Mouse (Mus musculus): ENCODE data around the gene Olfr56.
"Not testable (repeated sequence)": the region's sequence is repeated elsewhere in the genome, so short reads cannot be mapped to it uniquely, and the experiment has no call there.

Gene Olfr56

GRCm38 (mm10) chr11:48978240-48978939, at the start of gene Olfr56:
Olfr56 (plus strand) TSS chr11:48978889.
- DNase-seq = not testable (repeated sequence)

- not testable (repeated sequence) for DNase-seq
These were observed 45.3 kb upstream of the Olfr56 start for GRCm38 (mm10) chr11:48933422-48933821.

GRCm38 (mm10) chr11:48933923-48934322, 44.8 kb upstream of the Olfr56 start:
- not testable (repeated sequence) for DNase-seq

GRCm38 (mm10) chr11:48935291-48935690, 43.4 kb upstream of the Olfr56 start:
- not testable (repeated sequence) for DNase-seq

- not testable (repeated sequence) for DNase-seq
These were observed 39.4 kb upstream of the Olfr56 start for GRCm38 (mm10) chr11:48939286-48939685.

- not testable (repeated sequence) for DNase-seq
These were observed 32.6 kb upstream of the Olfr56 start, which contains the start of gene Psme2b for GRCm38 (mm10) chr11:48946090-48946489. Psme2b (minus strand) TSS chr11:48946190.

GRCm38 (mm10) chr11:48974686-48975085, 4.0 kb upstream of the Olfr56 start:
- not testable (repeated sequence) for DNase-seq

- DNase-seq = not testable (repeated sequence)
These were observed 562 bp downstream of the Olfr56 start, which contains the start of gene 9930111J21Rik1 for GRCm38 (mm10) chr11:48979251-48979650. 9930111J21Rik1 (minus strand) TSS chr11:48979398.

GRCm38 (mm10) chr11:48980052-48980451, 1.4 kb downstream of the Olfr56 start:
- DNase-seq = not testable (repeated sequence)

GRCm38 (mm10) chr11:48982848-48983247, 4.2 kb downstream of the Olfr56 start:
- not testable (repeated sequence) for DNase-seq

- DNase-seq = not testable (repeated sequence)
These were observed 9.5 kb downstream of the Olfr56 start for GRCm38 (mm10) chr11:48988219-48988618.

GRCm38 (mm10) chr11:48989981-48990380, 11.3 kb downstream of the Olfr56 start:
- not testable (repeated sequence) for DNase-seq

GRCm38 (mm10) chr11:48991740-48992520, 13.2 kb downstream of the Olfr56 start, which contains the start of gene Gm12185:
Gm12185 (minus strand) TSS chr11:48992226.
- DNase-seq = not testable (repeated sequence)

GRCm38 (mm10) chr11:48993296-48993695, 14.6 kb downstream of the Olfr56 start:
- not testable (repeated sequence) for DNase-seq

- not testable (repeated sequence) for DNase-seq
These were observed 15.3 kb downstream of the Olfr56 start, which contains the start of gene Tgtp1 for GRCm38 (mm10) chr11:48994018-48994417. Tgtp1 (minus strand) TSS chr11:48994172.

GRCm38 (mm10) chr11:49000411-49000810, 21.7 kb downstream of the Olfr56 start:
- DNase-seq = not testable (repeated sequence)

- DNase-seq = not testable (repeated sequence)
These were observed 27.6 kb downstream of the Olfr56 start for GRCm38 (mm10) chr11:49006317-49006716.

GRCm38 (mm10) chr11:49006785-49007184, 28.1 kb downstream of the Olfr56 start:
- DNase-seq = not testable (repeated sequence)

GRCm38 (mm10) chr11:49012074-49012473, 33.4 kb downstream of the Olfr56 start:
- not testable (repeated sequence) for DNase-seq

- DNase-seq = not testable (repeated sequence)
These were observed 71.4 kb downstream of the Olfr56 start for GRCm38 (mm10) chr11:49050064-49050463.

GRCm38 (mm10) chr11:49051093-49051891, 72.6 kb downstream of the Olfr56 start, which contains the start of gene 9930111J21Rik2:
9930111J21Rik2 (minus strand) TSS chr11:49051242.
- DNase-seq = not testable (repeated sequence)

GRCm38 (mm10) chr11:49051894-49052293, 73.2 kb downstream of the Olfr56 start:
- not testable (repeated sequence) for DNase-seq

Measured in cerebellum, adult 18-20 months (tissue).